In genomic region chr2:119237871-119238220, GRCm38 (mm10) we compare ENCODE assay signal across 9 mouse cellular contexts. TPM values are rescaled to one million over a fixed set of nuclear protein-coding genes. Genes with fewer than 3 reads are reported as not detected.
DNase-seq lines count a peak whose midpoint lies in the region; ATAC-seq lines count a peak whose summit lies in the region.
"Had no signal": no experiment of that assay in that cellular context is flagged by ENCODE, and none has a peak within 500 bp of the region (broad histone marks: within the 10 kb centered on the region; RNA-seq: fewer than 3 reads in every experiment).

No protein-coding gene starts in this region.

- peaks cover 35% of the 10 kb centered on the region for H3K27me3 ChIP-seq in lung, embryonic 16.5 days (ENCODE audit: control insufficient read depth, insufficient read depth, low read depth, low read length)
- peaks cover 69% of the 10 kb centered on the region for H3K27me3 ChIP-seq in hindbrain, embryonic 10.5 days (ENCODE audit: insufficient read depth, poor library complexity, severe bottlenecking)

- H3K4me1 ChIP-seq in lung, embryonic 16.5 days (replicated peaks; ENCODE audit: control insufficient read depth, insufficient read depth, low read length): peaks cover 6% of the 10 kb centered on the region; the same call in 1 of the 2 replicates
- peaks cover 20% of the 10 kb centered on the region for H3K4me1 ChIP-seq in hindbrain, embryonic 10.5 days (replicated peaks)

- peak overlapping the region; percentile 79 for H3K27ac ChIP-seq in lung, embryonic 16.5 days (ENCODE audit: low read length)
- peak overlapping the region; percentile 70 for H3K27ac ChIP-seq in hindbrain, embryonic 10.5 days

- no peak for DNase-seq in lung, postnatal 4 days
- peak; percentile 32 for DNase-seq in embryo, embryonic 10 days (ENCODE audit: low spot score)
- DNase-seq in hindbrain, embryonic 10.5 days (ENCODE audit: low spot score): peak; percentile 43
- peak; percentile 13 for DNase-seq in mesoderm, embryonic 11.5 days (ENCODE audit: low read depth, low spot score)
- DNase-seq in adipocyte (ENCODE audit: low spot score): no peak
- DNase-seq in layer of hippocampus, postnatal 36 days: no peak
- DNase-seq in layer of hippocampus, postnatal 14 days (ENCODE audit: low spot score in 2 of 2): no peak

- peak; percentile 43; the same call in 1 of the 2 replicates for ATAC-seq in lung, embryonic 16.5 days (ENCODE audit: low read depth)

- no peaks in the 10 kb centered on the region for H3K9me3 ChIP-seq in lung, embryonic 16.5 days (ENCODE audit: control insufficient read depth, low read length)
- H3K9me3 ChIP-seq in hindbrain, embryonic 10.5 days: no peaks in the 10 kb centered on the region

- H3K36me3 ChIP-seq in lung, embryonic 16.5 days (ENCODE audit: control insufficient read depth, insufficient read depth, low read length): no peaks in the 10 kb centered on the region
- no peaks in the 10 kb centered on the region for H3K36me3 ChIP-seq in hindbrain, embryonic 10.5 days

- peak overlapping the region; percentile 61 for H3K4me3 ChIP-seq in lung, embryonic 16.5 days (ENCODE audit: low read length)
- H3K4me3 ChIP-seq in hindbrain, embryonic 10.5 days: peak overlapping the region; percentile 57

- peak overlapping the region; percentile 71 for H3K4me2 ChIP-seq in lung, embryonic 16.5 days (ENCODE audit: low read depth, low read length)

- peak overlapping the region; percentile 72 for H3K9ac ChIP-seq in lung, embryonic 16.5 days (ENCODE audit: low read length)

- WGBS in lung, embryonic 16.5 days: 2% methylated on average over 31 of the region's 31 CpGs
- 2% methylated on average over 31 of the region's 31 CpGs for WGBS in hindbrain, embryonic 10.5 days

RNA-seq across cellular contexts. Expression of gene Spint1, which starts 0.7 kb away (rescaled TPM):
- 34.2 and 36.2 TPM in 2 replicates for polyA plus RNA-seq in lung, embryonic 16.5 days (2015; fragmentation: Nextera tagmentation; extraction: Ambion mirVana)
- 5.4 and 8.2 TPM in 2 replicates for polyA plus RNA-seq in hindbrain, embryonic 10.5 days (2016; fragmentation: Nextera tagmentation; extraction: Ambion mirVana)
- total RNA-seq in layer of hippocampus, postnatal 36 days (2021): 1 to 10 TPM; 1.7 to 2.4 TPM
- under 1 TPM; 0.64 to 0.88 TPM for total RNA-seq in layer of hippocampus, postnatal 14 days (2021)
- polyA plus RNA-seq: erythroblast, embryonic 14.5 days had no signal

RNA-seq across cellular contexts. Expression of gene Ppp1r14d, which starts 8.1 kb away (rescaled TPM):
- polyA plus RNA-seq in lung, embryonic 16.5 days (2015; fragmentation: Nextera tagmentation; extraction: Ambion mirVana): 0.47 and 0.73 TPM in 2 replicates
- polyA plus RNA-seq in hindbrain, embryonic 10.5 days (2016; fragmentation: Nextera tagmentation; extraction: Ambion mirVana): not detected in 2 replicates
- total RNA-seq in layer of hippocampus, postnatal 36 days (2021): not detected
- not detected for total RNA-seq in layer of hippocampus, postnatal 14 days (2021)
- polyA plus RNA-seq: erythroblast, embryonic 14.5 days had no signal

RNA-seq across cellular contexts. Expression of gene Dnajc17, which starts 29.3 kb away (rescaled TPM):
- 17.0 and 22.3 TPM in 2 replicates for polyA plus RNA-seq in lung, embryonic 16.5 days (2015; fragmentation: Nextera tagmentation; extraction: Ambion mirVana)
- polyA plus RNA-seq in hindbrain, embryonic 10.5 days (2016; fragmentation: Nextera tagmentation; extraction: Ambion mirVana): 22.9 and 24.9 TPM in 2 replicates
- 10 to 100 TPM; 17.4 to 17.6 TPM for total RNA-seq in layer of hippocampus, postnatal 36 days (2021)
- total RNA-seq in layer of hippocampus, postnatal 14 days (2021): 10 to 100 TPM; 16.9 to 18.8 TPM

RNA-seq across cellular contexts. Expression of gene Zfyve19, which starts 29.4 kb away (rescaled TPM):
- polyA plus RNA-seq in lung, embryonic 16.5 days (2015; fragmentation: Nextera tagmentation; extraction: Ambion mirVana): 48.7 and 50.8 TPM in 2 replicates
- polyA plus RNA-seq in hindbrain, embryonic 10.5 days (2016; fragmentation: Nextera tagmentation; extraction: Ambion mirVana): 52.2 and 57.4 TPM in 2 replicates
- total RNA-seq in layer of hippocampus, postnatal 36 days (2021): 10 to 100 TPM; 38.7 to 43.9 TPM
- total RNA-seq in layer of hippocampus, postnatal 14 days (2021): 10 to 100 TPM; 33.7 to 38.0 TPM

RNA-seq across cellular contexts. Expression of gene Rhov, which starts 33.2 kb away (rescaled TPM):
- 1.3 and 2.2 TPM in 2 replicates for polyA plus RNA-seq in lung, embryonic 16.5 days (2015; fragmentation: Nextera tagmentation; extraction: Ambion mirVana)
- polyA plus RNA-seq in hindbrain, embryonic 10.5 days (2016; fragmentation: Nextera tagmentation; extraction: Ambion mirVana): 1.2 and 3.8 TPM in 2 replicates
- total RNA-seq in layer of hippocampus, postnatal 36 days (2021): 1 to 10 TPM; 6.4 to 6.9 TPM
- total RNA-seq in layer of hippocampus, postnatal 14 days (2021): 1 to 10 TPM; 9.4 to 9.6 TPM
- polyA plus RNA-seq: erythroblast, embryonic 14.5 days had no signal

Comparison
In these comparisons a context has a peak if more than half of its experiments do, and no peak if none do; other contexts are left out.
1. DNase-seq: peak in embryo, embryonic 10 days (single experiment), hindbrain, embryonic 10.5 days (single experiment) and mesoderm, embryonic 11.5 days (single experiment); none in lung, postnatal 4 days (0 of 2), adipocyte (single experiment), layer of hippocampus, postnatal 36 days (0 of 2) and layer of hippocampus, postnatal 14 days (0 of 2).